Mouse (Mus musculus) olfactory bulb, adult 2 months (tissue): ENCODE data around the gene Uaca. TPM values are rescaled to one million over a fixed set of nuclear protein-coding genes. Genes with fewer than 3 reads are reported as not detected.

Source experiments
- H3K27ac ChIP-seq: fragments of 200-500 bp; 2 replicates; pipeline ENCODE4 v1.5.1; 2012; ENCODE audit warnings: low read depth, low read length; ENCODE audit not compliant: insufficient read depth
- H3K4me1 ChIP-seq: fragments of 200-500 bp; 2 replicates; pipeline ENCODE4 v1.6.1; 2012; ENCODE audit warnings: low read length; ENCODE audit not compliant: control insufficient read depth, insufficient read depth
- H3K4me3 ChIP-seq: fragments of 200-500 bp; 2 replicates; pipeline ENCODE4 v1.5.1; 2012; ENCODE audit warnings: mild to moderate bottlenecking, low read depth, low read length, moderate library complexity; ENCODE audit not compliant: insufficient read depth
- CTCF ChIP-seq: fragments of 200-500 bp; IDR thresholded peaks from 2 replicates; pipeline ENCODE4 v1.5.1; 2012; ENCODE audit warnings: low read depth, mild to moderate bottlenecking, low read length, moderate library complexity; ENCODE audit not compliant: insufficient read depth
- POLR2A ChIP-seq: fragments of 200-500 bp; IDR thresholded peaks from 2 replicates; pipeline ENCODE4 v1.6.1; 2012; ENCODE audit warnings: mild to moderate bottlenecking, low read depth, low read length, moderate library complexity; ENCODE audit not compliant: insufficient read depth
- WGBS: fragments of 180-500 bp; shearing (Covaris S2); methylation state at CpG from one replicate; pipeline ENCODE4 v1.1.7; 2018; 5-methylcytosine and 5-hydroxymethylcytosine counted together
- polyA plus RNA-seq: library from polyadenylated mRNA; stranded (reverse); fragments of >200 nt; gene quantifications from 2 replicates; pipeline ENCODE4 v1.2.4, GENCODE M21; 2012; ENCODE audit warnings: low replicate concordance; ENCODE audit not compliant: missing spikeins, insufficient read depth, insufficient read length

Gene Uaca
- not detected in 2 replicates for polyA plus RNA-seq

- peak within 1 kb of the TSS; percentile 49 for H3K4me3 ChIP-seq
- H3K4me1 ChIP-seq, result peaks cover 11% of the 10 kb centered on the region
- TF ChIP-seq POLR2A, result no peak
- TF ChIP-seq CTCF, result no peak
- H3K27ac ChIP-seq, result no peak within 1 kb of the TSS
- under 1% methylated on average over 45 of the region's 45 CpGs for WGBS
Observed at GRCm38 (mm10) chr9:60794210-60794840, at the start of gene Uaca. Gene Uaca (plus strand): TSS chr9:60794542.

- Histone ChIP-seq H3K4me3 (no peak overlapping the region), H3K27ac (no peak overlapping the region), H3K4me1 (peaks cover 11% of the 10 kb centered on the region)
- 70% methylated on average over 4 of the region's 4 CpGs for WGBS
- TF ChIP-seq POLR2A, result no peak
- no peak for TF ChIP-seq CTCF
Observed at GRCm38 (mm10) chr9:60744971-60745370, 49.4 kb upstream of the Uaca start.

GRCm38 (mm10) chr9:60746561-60746960 is 47.8 kb upstream of the Uaca start:
- no peak overlapping the region for H3K27ac ChIP-seq
- H3K4me3 ChIP-seq, result no peak overlapping the region
- H3K4me1 ChIP-seq, result peaks cover 11% of the 10 kb centered on the region
- TF ChIP-seq POLR2A (no peak), CTCF (no peak)
- WGBS, result 69% methylated on average over 6 of the region's 6 CpGs

GRCm38 (mm10) chr9:60747672-60748071 is 46.7 kb upstream of the Uaca start:
- Histone ChIP-seq H3K27ac (no peak overlapping the region), H3K4me1 (peaks cover 10% of the 10 kb centered on the region), H3K4me3 (no peak overlapping the region)
- WGBS, result 93% methylated on average over 5 of the region's 5 CpGs
- TF ChIP-seq POLR2A, result no peak
- no peak for TF ChIP-seq CTCF

GRCm38 (mm10) chr9:60748191-60748590 is 46.2 kb upstream of the Uaca start:
- TF ChIP-seq CTCF, result no peak
- TF ChIP-seq POLR2A, result no peak
- H3K4me3 ChIP-seq, result no peak overlapping the region
- H3K4me1 ChIP-seq, result peaks cover 6% of the 10 kb centered on the region
- WGBS, result 84% methylated on average over 2 of the region's 2 CpGs
- H3K27ac ChIP-seq, result no peak overlapping the region

- TF ChIP-seq POLR2A, result no peak
- TF ChIP-seq CTCF, result no peak
- H3K4me3 ChIP-seq, result no peak overlapping the region
- WGBS, result 99% methylated on average over 2 of the region's 2 CpGs
- peaks cover 2% of the 10 kb centered on the region; the same call in 1 of the 2 replicates for H3K4me1 ChIP-seq
- no peak overlapping the region for H3K27ac ChIP-seq
Observed at GRCm38 (mm10) chr9:60749105-60749504, 45.2 kb upstream of the Uaca start.

GRCm38 (mm10) chr9:60751098-60751497 is 43.2 kb upstream of the Uaca start:
- H3K27ac ChIP-seq, result no peak overlapping the region
- no peak for TF ChIP-seq CTCF
- no peak for TF ChIP-seq POLR2A
- WGBS, result 94% methylated on average over 5 of the region's 5 CpGs
- peaks cover 2% of the 10 kb centered on the region; the same call in 1 of the 2 replicates for H3K4me1 ChIP-seq
- H3K4me3 ChIP-seq, result no peak overlapping the region

- 47% methylated on average over 6 of the region's 6 CpGs for WGBS
- Histone ChIP-seq H3K4me3 (no peak overlapping the region), H3K27ac (no peak overlapping the region), H3K4me1 (peaks cover 2% of the 10 kb centered on the region; the same call in 1 of the 2 replicates)
- TF ChIP-seq CTCF, result no peak
- TF ChIP-seq POLR2A, result no peak
Observed at GRCm38 (mm10) chr9:60751971-60752370, 42.4 kb upstream of the Uaca start.

- no peak for TF ChIP-seq CTCF
- TF ChIP-seq POLR2A, result no peak
Observed at GRCm38 (mm10) chr9:60752636-60753035, 41.7 kb upstream of the Uaca start.

GRCm38 (mm10) chr9:60756258-60756657 is 38.1 kb upstream of the Uaca start:
- TF ChIP-seq POLR2A, result no peak
- no peak for TF ChIP-seq CTCF
- Histone ChIP-seq H3K4me3 (no peak overlapping the region), H3K4me1 (peaks cover 8% of the 10 kb centered on the region; the same call in 1 of the 2 replicates), H3K27ac (no peak overlapping the region)
- WGBS, result 37% methylated on average over 6 of the region's 6 CpGs

More at GRCm38 (mm10) chr9:60752636-60753035, 41.7 kb upstream of the Uaca start:
- Histone ChIP-seq H3K4me3 (no peak overlapping the region), H3K27ac (no peak overlapping the region), H3K4me1 (peaks cover 2% of the 10 kb centered on the region; the same call in 1 of the 2 replicates)
